In genomic region chr10:10866278-10866677, GRCm38 (mm10) we compare ENCODE assay signal across 30 mouse cellular contexts.
"Had no signal": no experiment of that assay in that cellular context is flagged by ENCODE, and none has a peak within 500 bp of the region (broad histone marks: within the 10 kb centered on the region; RNA-seq: fewer than 3 reads in every experiment).

No protein-coding gene starts in this region.

- DNase-seq: left cerebral cortex, postnatal 4 days; liver; liver, embryonic 13.5 days; liver, postnatal 0 days; lung, adult 18-20 months; lung, adult 2 months; lung, embryonic 14.5 days; lung, postnatal 10 days; lung, postnatal 14 days; lung, postnatal 36 days; lung, postnatal 4 days; midbrain, embryonic 14.5 days had no signal

- H3K27ac ChIP-seq: left cerebral cortex, adult 2 months; limb, embryonic 10.5 days; limb, embryonic 12.5 days; limb, embryonic 13.5 days; limb, embryonic 15.5 days; liver, embryonic 12.5 days; liver, embryonic 13.5 days; liver, embryonic 14.5 days; liver, embryonic 15.5 days; lung, embryonic 15.5 days; macrophage; midbrain, embryonic 10.5 days; midbrain, embryonic 12.5 days; midbrain, embryonic 13.5 days; midbrain, embryonic 15.5 days had no signal

- H3K4me3 ChIP-seq: left cerebral cortex, adult 2 months; limb, embryonic 10.5 days; limb, embryonic 12.5 days; limb, embryonic 13.5 days; limb, embryonic 15.5 days; liver, embryonic 12.5 days; liver, embryonic 13.5 days; liver, embryonic 15.5 days; lung, embryonic 15.5 days; megakaryocyte, embryonic 14.5 days; midbrain, embryonic 10.5 days; midbrain, embryonic 12.5 days; midbrain, embryonic 13.5 days; midbrain, embryonic 15.5 days; myocyte had no signal

- H3K4me1 ChIP-seq: limb, embryonic 10.5 days; limb, embryonic 12.5 days; limb, embryonic 13.5 days; liver, embryonic 12.5 days; liver, embryonic 13.5 days; liver, embryonic 15.5 days; lung, embryonic 15.5 days; megakaryocyte, embryonic 14.5 days; midbrain, embryonic 10.5 days; midbrain, embryonic 12.5 days; midbrain, embryonic 13.5 days had no signal

- ATAC-seq: liver, embryonic 12.5 days; liver, postnatal 0 days; lung, postnatal 0 days; midbrain, embryonic 13.5 days; midbrain, embryonic 15.5 days; midbrain, embryonic 16.5 days had no signal
